Mouse (Mus musculus) intestine, embryonic 16.5 days (tissue): ENCODE data around the gene Slc35d3. TPM values are rescaled to one million over a fixed set of nuclear protein-coding genes. Genes with fewer than 3 reads are reported as not detected.
A peak's percentile ranks its signal among the peaks of the same experiment; 100 is the strongest.

Source experiments
- ATAC-seq: fragments of 200-750 bp; cut with Nextera tagmentation; 2 replicates; pipeline ENCODE4 v1.8.0; 2017; ENCODE audit warnings: moderate TSS enrichment, moderate library complexity
- H3K27ac ChIP-seq: fragments of 300-500 bp; sonication (generic); 2 replicates; pipeline ENCODE4 v1.5.1; 2014; ENCODE audit warnings: mild to moderate bottlenecking, low read length
- H3K27me3 ChIP-seq: fragments of 300-500 bp; sonication (generic); replicated peaks from 2 replicates; pipeline ENCODE4 v1.6.1; 2014; ENCODE audit warnings: low read length, control low read depth, mixed read lengths; ENCODE audit not compliant: control insufficient read depth, insufficient read depth
- H3K36me3 ChIP-seq: fragments of 300-500 bp; sonication (generic); 2 replicates; pipeline ENCODE4 v1.6.1; 2014; ENCODE audit warnings: low read length, control low read depth; ENCODE audit not compliant: control insufficient read depth, insufficient read depth
- H3K4me1 ChIP-seq: fragments of 300-500 bp; sonication (generic); 2 replicates; pipeline ENCODE4 v1.6.1; 2014; ENCODE audit warnings: low read length, control low read depth, mixed read lengths; ENCODE audit not compliant: control insufficient read depth, insufficient read depth
- H3K4me2 ChIP-seq: fragments of 300-500 bp; sonication (generic); 2 replicates; pipeline ENCODE4 v1.6.1; 2014; ENCODE audit warnings: low read depth, low read length, control low read depth
- H3K4me3 ChIP-seq: fragments of 300-500 bp; sonication (generic); 2 replicates; pipeline ENCODE4 v1.5.1; 2014; ENCODE audit warnings: mild to moderate bottlenecking, low read length
- H3K9ac ChIP-seq: fragments of 300-500 bp; sonication (generic); 2 replicates; pipeline ENCODE4 v1.6.1; 2014; ENCODE audit warnings: low read depth, low read length
- H3K9me3 ChIP-seq: fragments of 300-500 bp; sonication (generic); 2 replicates; pipeline ENCODE4 v1.6.1; 2016; ENCODE audit warnings: low read length, control low read depth; ENCODE audit not compliant: control insufficient read depth
- WGBS: fragments of 180-500 bp; shearing (Covaris S2); extraction: QIAGEN DNeasy Blood & Tissue Kit; methylation state at CpG from one replicate; pipeline ENCODE4 v1.1.7; 2014; 5-methylcytosine and 5-hydroxymethylcytosine counted together
- polyA plus RNA-seq: library from polyadenylated mRNA; unstranded; fragments of >200 nt; fragmentation: Nextera tagmentation; extraction: Ambion mirVana; gene quantifications from 2 replicates; pipeline ENCODE4 v1.2.1, GENCODE M21; 2015

Slc35d3 gene
- polyA plus RNA-seq, 1 experiment from 2014 or later: 0.49 TPM

GRCm38 (mm10) chr10:19848928-19849770, 2.1 kb downstream of the Slc35d3 start:
- Histone ChIP-seq H3K4me2 (peak overlapping the region; percentile 100), H3K4me3 (peak overlapping the region; percentile 61), H3K4me1 (peaks cover 26% of the 10 kb centered on the region), H3K27me3 (peaks cover 41% of the 10 kb centered on the region), H3K9me3 (no peaks in the 10 kb centered on the region), H3K36me3 (no peaks in the 10 kb centered on the region), H3K27ac (no peak overlapping the region), H3K9ac (no peak overlapping the region; the same call in 1 of the 2 replicates)
- 8% methylated on average over 44 of the region's 44 CpGs for WGBS
- no peak for ATAC-seq

GRCm38 (mm10) chr10:19839836-19840235, 11.4 kb downstream of the Slc35d3 start:
- WGBS: 91% methylated on average over 5 of the region's 5 CpGs
- no peak overlapping the region for H3K27ac ChIP-seq
- H3K4me1 ChIP-seq: no peaks in the 10 kb centered on the region
- no peak for ATAC-seq
- H3K4me2 ChIP-seq: no peak overlapping the region
- no peaks in the 10 kb centered on the region for H3K27me3 ChIP-seq
- no peak overlapping the region for H3K9ac ChIP-seq
- H3K36me3 ChIP-seq: no peaks in the 10 kb centered on the region
- H3K9me3 ChIP-seq: no peaks in the 10 kb centered on the region
- H3K4me3 ChIP-seq: no peak overlapping the region

- Histone ChIP-seq H3K27me3 (no peaks in the 10 kb centered on the region), H3K36me3 (no peaks in the 10 kb centered on the region), H3K4me2 (no peak overlapping the region), H3K4me1 (no peaks in the 10 kb centered on the region), H3K9ac (no peak overlapping the region), H3K9me3 (no peaks in the 10 kb centered on the region), H3K4me3 (no peak overlapping the region), H3K27ac (no peak overlapping the region)
- ATAC-seq: no peak
- 79% methylated on average over 8 of the region's 8 CpGs for WGBS
Observed at GRCm38 (mm10) chr10:19835887-19836710, 15.2 kb downstream of the Slc35d3 start.

GRCm38 (mm10) chr10:19834222-19834621, 17.0 kb downstream of the Slc35d3 start:
- no peak for ATAC-seq
- no peak overlapping the region for H3K27ac ChIP-seq
- no peaks in the 10 kb centered on the region for H3K9me3 ChIP-seq
- no peaks in the 10 kb centered on the region for H3K4me1 ChIP-seq
- H3K27me3 ChIP-seq: no peaks in the 10 kb centered on the region
- H3K4me2 ChIP-seq: no peak overlapping the region
- no peak overlapping the region for H3K9ac ChIP-seq
- no peaks in the 10 kb centered on the region for H3K36me3 ChIP-seq
- H3K4me3 ChIP-seq: no peak overlapping the region
- WGBS: 94% methylated on average over 6 of the region's 6 CpGs

GRCm38 (mm10) chr10:19831072-19831849, 20.0 kb downstream of the Slc35d3 start:
- Histone ChIP-seq H3K27ac (no peak overlapping the region), H3K36me3 (no peaks in the 10 kb centered on the region), H3K4me1 (no peaks in the 10 kb centered on the region), H3K4me3 (no peak overlapping the region), H3K4me2 (no peak overlapping the region), H3K27me3 (no peaks in the 10 kb centered on the region), H3K9me3 (no peaks in the 10 kb centered on the region), H3K9ac (no peak overlapping the region)
- ATAC-seq: no peak
- 82% methylated on average over 5 of the region's 5 CpGs for WGBS

GRCm38 (mm10) chr10:19820986-19821385, 30.3 kb downstream of the Slc35d3 start:
- WGBS: 60% methylated on average over 3 of the region's 3 CpGs
- Histone ChIP-seq H3K9me3 (no peaks in the 10 kb centered on the region), H3K4me3 (no peak overlapping the region), H3K9ac (no peak overlapping the region), H3K27me3 (no peaks in the 10 kb centered on the region), H3K36me3 (no peaks in the 10 kb centered on the region), H3K4me2 (no peak overlapping the region), H3K27ac (no peak overlapping the region), H3K4me1 (no peaks in the 10 kb centered on the region)
- ATAC-seq: no peak

- H3K27me3 ChIP-seq: no peaks in the 10 kb centered on the region
- H3K9ac ChIP-seq: no peak overlapping the region
- no peak overlapping the region for H3K4me3 ChIP-seq
- H3K9me3 ChIP-seq: no peaks in the 10 kb centered on the region
- no peak for ATAC-seq
- no peaks in the 10 kb centered on the region for H3K4me1 ChIP-seq
- WGBS: 50% methylated on average over 16 of the region's 16 CpGs
- H3K27ac ChIP-seq: no peak overlapping the region
- no peaks in the 10 kb centered on the region for H3K36me3 ChIP-seq
- H3K4me2 ChIP-seq: no peak overlapping the region
Observed at GRCm38 (mm10) chr10:19818723-19819355, 32.4 kb downstream of the Slc35d3 start.

GRCm38 (mm10) chr10:19815371-19815770, 35.9 kb downstream of the Slc35d3 start:
- Histone ChIP-seq H3K27me3 (no peaks in the 10 kb centered on the region), H3K4me2 (no peak overlapping the region), H3K4me3 (no peak overlapping the region), H3K36me3 (no peaks in the 10 kb centered on the region), H3K9ac (no peak overlapping the region), H3K4me1 (no peaks in the 10 kb centered on the region), H3K9me3 (no peaks in the 10 kb centered on the region), H3K27ac (no peak overlapping the region)
- ATAC-seq: no peak
- WGBS: 39% methylated on average over 8 of the region's 8 CpGs
